Mouse (Mus musculus) adipocyte (in vitro differentiated cells): Measurements from ENCODE around the gene Sh2d1a.
A peak's percentile ranks its signal among the peaks of the same experiment; 100 is the strongest.

Source experiments
- DNase-seq: peaks from one replicate; pipeline ENCODE4 v3.0.0-alpha.2; 2016; ENCODE audit warnings: low spot score

Sh2d1a gene

GRCm38 (mm10) chrX:42502291-42503043, at the start of gene Sh2d1a:
Sh2d1a (plus strand) TSS chrX:42502453.
- DNase-seq, result no peak

- no peak for DNase-seq
These were observed 49.3 kb upstream of the Sh2d1a start for GRCm38 (mm10) chrX:42453001-42453400.

GRCm38 (mm10) chrX:42454533-42454932, 47.7 kb upstream of the Sh2d1a start:
- no peak for DNase-seq

- no peak for DNase-seq
These were observed 12.8 kb upstream of the Sh2d1a start, which contains the start of gene Tex13c2 for GRCm38 (mm10) chrX:42489446-42489845. Tex13c2 (plus strand) TSS chrX:42489691.

- DNase-seq, result no peak
These were observed 11.9 kb upstream of the Sh2d1a start for GRCm38 (mm10) chrX:42490336-42490735.

GRCm38 (mm10) chrX:42500538-42500937, 1.7 kb upstream of the Sh2d1a start:
- no peak for DNase-seq

GRCm38 (mm10) chrX:42511105-42511504, 8.9 kb downstream of the Sh2d1a start:
- DNase-seq, result no peak

GRCm38 (mm10) chrX:42512567-42512966, 10.3 kb downstream of the Sh2d1a start:
- DNase-seq, result no peak

GRCm38 (mm10) chrX:42522868-42523267, 20.6 kb downstream of the Sh2d1a start:
- DNase-seq, result no peak

GRCm38 (mm10) chrX:42530703-42531102, 28.4 kb downstream of the Sh2d1a start:
- no peak for DNase-seq

GRCm38 (mm10) chrX:42540030-42540755, 37.9 kb downstream of the Sh2d1a start:
- DNase-seq, result no peak

- peak; percentile 81 for DNase-seq
These were observed 38.5 kb downstream of the Sh2d1a start for GRCm38 (mm10) chrX:42540756-42541053.

- DNase-seq, result no peak
These were observed 42.8 kb downstream of the Sh2d1a start for GRCm38 (mm10) chrX:42545076-42545475.

GRCm38 (mm10) chrX:42548513-42548912, 46.3 kb downstream of the Sh2d1a start:
- no peak for DNase-seq

GRCm38 (mm10) chrX:42557284-42557683, 55.0 kb downstream of the Sh2d1a start:
- DNase-seq, result peak; percentile 40

GRCm38 (mm10) chrX:42558683-42559082, 56.4 kb downstream of the Sh2d1a start:
- no peak for DNase-seq
